Mouse (Mus musculus): Measurements from ENCODE around the gene Acot12. TPM values are rescaled to one million over a fixed set of nuclear protein-coding genes. Genes with fewer than 3 reads are reported as not detected.
A peak's percentile ranks its signal among the peaks of the same experiment; 100 is the strongest.

The Acot12 gene
- polyA plus RNA-seq, 1 experiment from 2014 or later: 0.30 TPM

GRCm38 (mm10) chr13:91807874-91808575 lies 66.7 kb downstream of the Acot12 start:
- H3K4me1 ChIP-seq (ENCODE audit: control insufficient read depth in 2 of 2, insufficient read depth in 2 of 2, low read length in 2 of 2): peaks cover 4% of the 10 kb centered on the region in 2 experiments; a peak in 3 of 4 replicates
- peaks cover 19% of the 10 kb centered on the region for H3K36me3 ChIP-seq (ENCODE audit: control insufficient read depth, insufficient read depth, low read length)
- H3K9ac ChIP-seq (ENCODE audit: low read length): peak overlapping the region; percentile 97
- no peak for ATAC-seq (ENCODE audit: insufficient number of reproducible peaks, insufficient read depth, low FRiP score, low read depth)
- H3K4me3 ChIP-seq (ENCODE audit: control insufficient read depth in 1 of 2, insufficient read depth in 1 of 2, low read depth in 1 of 2, low read length in 2 of 2): peak overlapping the region; percentile 87 to 98
- peak overlapping the region; percentile 90 to 94 for H3K27ac ChIP-seq (replicated peaks in 1 of 2; ENCODE audit: control insufficient read depth in 1 of 2, insufficient read depth in 1 of 2, low read depth in 2 of 2, low read length in 2 of 2)
- H3K9me3 ChIP-seq (ENCODE audit: control insufficient read depth, low read length): no peaks in the 10 kb centered on the region
- 39% methylated on average over 20 of the region's 20 CpGs for WGBS
- H3K27me3 ChIP-seq (ENCODE audit: control insufficient read depth, insufficient read depth, low read length): no peaks in the 10 kb centered on the region
- H3K4me2 ChIP-seq (ENCODE audit: low read length): peak overlapping the region; percentile 73

GRCm38 (mm10) chr13:91809476-91809875 lies 68.2 kb downstream of the Acot12 start:
- no peak for ATAC-seq (ENCODE audit: insufficient number of reproducible peaks, insufficient read depth, low FRiP score, low read depth)
- peaks cover 4% of the 10 kb centered on the region in 2 experiments; a peak in 3 of 4 replicates for H3K4me1 ChIP-seq (ENCODE audit: control insufficient read depth in 2 of 2, insufficient read depth in 2 of 2, low read length in 2 of 2)
- H3K36me3 ChIP-seq (ENCODE audit: control insufficient read depth, insufficient read depth, low read length): peaks cover 16% of the 10 kb centered on the region
- H3K4me3 ChIP-seq (ENCODE audit: control insufficient read depth in 1 of 2, insufficient read depth in 1 of 2, low read depth in 1 of 2, low read length in 2 of 2): no peak overlapping the region
- H3K27me3 ChIP-seq (ENCODE audit: control insufficient read depth, insufficient read depth, low read length): no peaks in the 10 kb centered on the region
- H3K9ac ChIP-seq (ENCODE audit: low read length): no peak overlapping the region
- H3K27ac ChIP-seq (replicated peaks in 1 of 2; ENCODE audit: control insufficient read depth in 1 of 2, insufficient read depth in 1 of 2, low read depth in 2 of 2, low read length in 2 of 2): no peak overlapping the region
- H3K9me3 ChIP-seq (ENCODE audit: control insufficient read depth, low read length): no peaks in the 10 kb centered on the region
- H3K4me2 ChIP-seq (ENCODE audit: low read length): no peak overlapping the region
- WGBS: 41% methylated on average over 2 of the region's 2 CpGs

GRCm38 (mm10) chr13:91814670-91815069 lies 73.4 kb downstream of the Acot12 start:
- Histone ChIP-seq H3K4me2 (ENCODE audit: low read length) (no peak overlapping the region), H3K27me3 (ENCODE audit: control insufficient read depth, insufficient read depth, low read length) (no peaks in the 10 kb centered on the region), H3K9me3 (ENCODE audit: control insufficient read depth, low read length) (no peaks in the 10 kb centered on the region), H3K36me3 (ENCODE audit: control insufficient read depth, insufficient read depth, low read length) (no peaks in the 10 kb centered on the region), H3K27ac (replicated peaks in 1 of 2; ENCODE audit: control insufficient read depth in 1 of 2, insufficient read depth in 1 of 2, low read depth in 2 of 2, low read length in 2 of 2) (no peak overlapping the region), H3K9ac (ENCODE audit: low read length) (no peak overlapping the region), H3K4me3 (ENCODE audit: control insufficient read depth in 1 of 2, insufficient read depth in 1 of 2, low read depth in 1 of 2, low read length in 2 of 2) (no peak overlapping the region), H3K4me1 (ENCODE audit: control insufficient read depth in 2 of 2, insufficient read depth in 2 of 2, low read length in 2 of 2) (no peaks in the 10 kb centered on the region)
- no peak for ATAC-seq (ENCODE audit: insufficient number of reproducible peaks, insufficient read depth, low FRiP score, low read depth)
- 86% methylated on average over 5 of the region's 5 CpGs for WGBS

GRCm38 (mm10) chr13:91823735-91824134 lies 82.4 kb downstream of the Acot12 start:
- Histone ChIP-seq H3K4me3 (ENCODE audit: control insufficient read depth in 1 of 2, insufficient read depth in 1 of 2, low read depth in 1 of 2, low read length in 2 of 2) (no peak overlapping the region), H3K9me3 (ENCODE audit: control insufficient read depth, low read length) (no peaks in the 10 kb centered on the region), H3K4me2 (ENCODE audit: low read length) (no peak overlapping the region)

GRCm38 (mm10) chr13:91824845-91825550 lies 83.7 kb downstream of the Acot12 start:
- 69% methylated on average over 4 of the region's 4 CpGs for WGBS
- H3K9ac ChIP-seq (ENCODE audit: low read length): no peak overlapping the region
- no peak overlapping the region for H3K4me3 ChIP-seq (ENCODE audit: control insufficient read depth in 1 of 2, insufficient read depth in 1 of 2, low read depth in 1 of 2, low read length in 2 of 2)
- H3K4me1 ChIP-seq (ENCODE audit: control insufficient read depth in 2 of 2, insufficient read depth in 2 of 2, low read length in 2 of 2): no peaks in the 10 kb centered on the region
- no peak overlapping the region for H3K27ac ChIP-seq (replicated peaks in 1 of 2; ENCODE audit: control insufficient read depth in 1 of 2, insufficient read depth in 1 of 2, low read depth in 2 of 2, low read length in 2 of 2)
- H3K4me2 ChIP-seq (ENCODE audit: low read length): no peak overlapping the region
- H3K27me3 ChIP-seq (ENCODE audit: control insufficient read depth, insufficient read depth, low read length): no peaks in the 10 kb centered on the region
- no peaks in the 10 kb centered on the region for H3K36me3 ChIP-seq (ENCODE audit: control insufficient read depth, insufficient read depth, low read length)
- ATAC-seq (ENCODE audit: insufficient number of reproducible peaks, insufficient read depth, low FRiP score, low read depth): no peak
- H3K9me3 ChIP-seq (ENCODE audit: control insufficient read depth, low read length): no peaks in the 10 kb centered on the region

More at GRCm38 (mm10) chr13:91823735-91824134, 82.4 kb downstream of the Acot12 start:
- 72% methylated on average over 6 of the region's 6 CpGs for WGBS
- H3K9ac ChIP-seq (ENCODE audit: low read length): no peak overlapping the region
- no peaks in the 10 kb centered on the region for H3K36me3 ChIP-seq (ENCODE audit: control insufficient read depth, insufficient read depth, low read length)
- no peaks in the 10 kb centered on the region for H3K4me1 ChIP-seq (ENCODE audit: control insufficient read depth in 2 of 2, insufficient read depth in 2 of 2, low read length in 2 of 2)
- no peak for ATAC-seq (ENCODE audit: insufficient number of reproducible peaks, insufficient read depth, low FRiP score, low read depth)
- H3K27ac ChIP-seq (replicated peaks in 1 of 2; ENCODE audit: control insufficient read depth in 1 of 2, insufficient read depth in 1 of 2, low read depth in 2 of 2, low read length in 2 of 2): no peak overlapping the region
- H3K27me3 ChIP-seq (ENCODE audit: control insufficient read depth, insufficient read depth, low read length): no peaks in the 10 kb centered on the region

- 67% methylated on average over 2 of the region's 2 CpGs for whole genome bisulfite sequencing
- no peak overlapping the region for H3K9ac ChIP-seq (ENCODE audit: low read length)
- H3K36me3 ChIP-seq (ENCODE audit: control insufficient read depth, insufficient read depth, low read length): no peaks in the 10 kb centered on the region
- no peak overlapping the region for H3K4me2 ChIP-seq (ENCODE audit: low read length)
- H3K27ac ChIP-seq (replicated peaks in 1 of 2; ENCODE audit: control insufficient read depth in 1 of 2, insufficient read depth in 1 of 2, low read depth in 2 of 2, low read length in 2 of 2): no peak overlapping the region
- H3K4me1 ChIP-seq (ENCODE audit: control insufficient read depth in 2 of 2, insufficient read depth in 2 of 2, low read length in 2 of 2): no peaks in the 10 kb centered on the region
- H3K9me3 ChIP-seq (ENCODE audit: control insufficient read depth, low read length): no peaks in the 10 kb centered on the region
- ATAC-seq (ENCODE audit: insufficient number of reproducible peaks, insufficient read depth, low FRiP score, low read depth): no peak
- no peak overlapping the region for H3K4me3 ChIP-seq (ENCODE audit: control insufficient read depth in 1 of 2, insufficient read depth in 1 of 2, low read depth in 1 of 2, low read length in 2 of 2)
- H3K27me3 ChIP-seq (ENCODE audit: control insufficient read depth, insufficient read depth, low read length): no peaks in the 10 kb centered on the region
Measured at GRCm38 (mm10) chr13:91826066-91826465, 84.8 kb downstream of the Acot12 start.

GRCm38 (mm10) chr13:91827876-91828275 lies 86.6 kb downstream of the Acot12 start:
- H3K9ac ChIP-seq (ENCODE audit: low read length): no peak overlapping the region
- no peak overlapping the region for H3K27ac ChIP-seq (replicated peaks in 1 of 2; ENCODE audit: control insufficient read depth in 1 of 2, insufficient read depth in 1 of 2, low read depth in 2 of 2, low read length in 2 of 2)
- no peak for ATAC-seq (ENCODE audit: insufficient number of reproducible peaks, insufficient read depth, low FRiP score, low read depth)
- no peaks in the 10 kb centered on the region for H3K4me1 ChIP-seq (ENCODE audit: control insufficient read depth in 2 of 2, insufficient read depth in 2 of 2, low read length in 2 of 2)
- no peak overlapping the region for H3K4me2 ChIP-seq (ENCODE audit: low read length)
- no peaks in the 10 kb centered on the region for H3K9me3 ChIP-seq (ENCODE audit: control insufficient read depth, low read length)
- H3K4me3 ChIP-seq (ENCODE audit: control insufficient read depth in 1 of 2, insufficient read depth in 1 of 2, low read depth in 1 of 2, low read length in 2 of 2): no peak overlapping the region
- H3K36me3 ChIP-seq (ENCODE audit: control insufficient read depth, insufficient read depth, low read length): no peaks in the 10 kb centered on the region
- H3K27me3 ChIP-seq (ENCODE audit: control insufficient read depth, insufficient read depth, low read length): no peaks in the 10 kb centered on the region

Data from heart, embryonic 14.5 days (tissue).